Mouse (Mus musculus) kidney, embryonic 15.5 days (tissue): ENCODE results near the gene Atrnl1. TPM values are rescaled to one million over a fixed set of nuclear protein-coding genes. Genes with fewer than 3 reads are reported as not detected.
A peak's percentile ranks its signal among the peaks of the same experiment; 100 is the strongest.

ENCODE experiments used
- ATAC-seq: fragments of 200-750 bp; cut with Nextera tagmentation; replicated peaks from 2 replicates; pipeline ENCODE4 v1.8.0; 2017; ENCODE audit warnings: moderate TSS enrichment; ENCODE audit not compliant: low FRiP score
- H3K27ac ChIP-seq: fragments of 300-500 bp; sonication (generic); 2 replicates; pipeline ENCODE4 v1.5.1; 2015; ENCODE audit warnings: mild to moderate bottlenecking, inconsistent platforms
- H3K27me3 ChIP-seq: fragments of 300-500 bp; sonication (generic); 2 replicates; pipeline ENCODE4 v1.6.1; 2015; ENCODE audit warnings: inconsistent platforms
- H3K36me3 ChIP-seq: fragments of 300-500 bp; sonication (generic); 2 replicates; pipeline ENCODE4 v1.6.1; 2015; ENCODE audit warnings: inconsistent platforms
- H3K4me1 ChIP-seq: fragments of 300-500 bp; sonication (generic); 2 replicates; pipeline ENCODE4 v1.6.1; 2015; ENCODE audit warnings: inconsistent platforms
- H3K4me2 ChIP-seq: fragments of 300-500 bp; sonication (generic); 2 replicates; pipeline ENCODE4 v1.6.1; 2015; ENCODE audit warnings: moderate library complexity, mild to moderate bottlenecking, inconsistent platforms
- H3K4me3 ChIP-seq: fragments of 300-500 bp; sonication (generic); replicated peaks from 2 replicates; pipeline ENCODE4 v1.5.1; 2015; ENCODE audit warnings: mild to moderate bottlenecking, inconsistent platforms
- H3K9ac ChIP-seq: fragments of 300-500 bp; sonication (generic); 2 replicates; pipeline ENCODE4 v1.6.1; 2015; ENCODE audit warnings: mild to moderate bottlenecking, inconsistent platforms
- H3K9me3 ChIP-seq: fragments of 300-500 bp; sonication (generic); replicated peaks from 2 replicates; pipeline ENCODE4 v1.6.1; 2016; ENCODE audit warnings: inconsistent platforms
- WGBS: fragments of 180-500 bp; shearing (Covaris S2); methylation state at CpG from one replicate; pipeline ENCODE4 v1.1.7; 2015; ENCODE audit warnings: mixed read lengths; 5-methylcytosine and 5-hydroxymethylcytosine counted together
- polyA plus RNA-seq: library from polyadenylated mRNA; unstranded; fragments of >200 nt; fragmentation: Nextera tagmentation; extraction: Ambion mirVana; gene quantifications from 2 replicates; pipeline ENCODE4 v1.2.1, GENCODE M21; 2015

Gene Atrnl1
- polyA plus RNA-seq, 1 experiment from 2014 or later = 9.2 TPM

DNA sequence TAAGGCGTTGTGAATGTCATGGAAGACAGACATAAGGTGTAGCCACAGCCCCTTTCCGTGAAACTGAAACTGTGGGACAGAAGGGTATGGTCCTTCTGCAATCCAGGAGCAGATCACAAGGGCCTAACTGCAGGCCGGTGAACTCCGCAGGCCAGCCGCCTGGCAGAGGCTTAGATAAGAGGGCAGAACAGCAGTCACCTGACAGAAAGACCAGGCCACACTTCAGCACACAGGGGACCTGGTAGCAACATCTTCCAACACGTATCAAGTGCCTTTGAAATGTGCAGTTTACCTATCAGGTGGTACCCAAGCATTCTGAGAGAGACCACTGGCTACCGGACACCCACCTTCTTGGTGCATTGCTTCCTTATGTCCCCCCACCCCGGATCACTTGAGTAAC, 451.1 kb downstream of the Atrnl1 start:
- Histone ChIP-seq H3K4me2 (no peak overlapping the region), H3K9ac (no peak overlapping the region), H3K4me3 (no peak overlapping the region), H3K27me3 (no peaks in the 10 kb centered on the region), H3K27ac (no peak overlapping the region), H3K4me1 (peaks cover 50% of the 10 kb centered on the region), H3K36me3 (no peaks in the 10 kb centered on the region), H3K9me3 (no peaks in the 10 kb centered on the region)
- ATAC-seq = no peak
- WGBS = 77% methylated on average over 8 of the region's 8 CpGs

DNA sequence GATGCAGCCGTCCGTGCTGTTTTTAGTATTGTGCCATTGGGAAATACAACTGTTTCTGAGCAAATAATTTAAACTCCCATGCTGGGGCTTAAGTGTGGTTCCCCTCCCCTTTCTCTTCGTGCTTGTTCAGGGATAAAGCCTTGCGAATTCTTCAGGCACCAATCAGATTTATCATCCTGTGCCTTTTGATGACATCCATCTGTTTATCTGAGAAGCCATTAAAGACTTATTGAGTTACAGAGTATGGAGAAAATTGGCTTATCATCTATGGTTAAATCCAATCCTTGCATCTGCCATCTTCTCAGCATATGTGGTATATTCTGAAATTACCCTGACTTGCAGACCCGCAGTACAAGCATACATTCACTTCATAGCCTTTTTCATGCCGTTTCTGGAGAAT, 452.7 kb downstream of the Atrnl1 start:
- Histone ChIP-seq H3K4me1 (peaks cover 58% of the 10 kb centered on the region), H3K27me3 (no peaks in the 10 kb centered on the region), H3K27ac (0 out of 2 replicates have a peak overlapping the region, but pooled peaks have one; percentile 6), H3K9ac (no peak overlapping the region), H3K36me3 (no peaks in the 10 kb centered on the region), H3K4me3 (no peak overlapping the region), H3K4me2 (no peak overlapping the region), H3K9me3 (no peaks in the 10 kb centered on the region)
- ATAC-seq = no peak
- WGBS = 31% methylated on average over 6 of the region's 6 CpGs

DNA sequence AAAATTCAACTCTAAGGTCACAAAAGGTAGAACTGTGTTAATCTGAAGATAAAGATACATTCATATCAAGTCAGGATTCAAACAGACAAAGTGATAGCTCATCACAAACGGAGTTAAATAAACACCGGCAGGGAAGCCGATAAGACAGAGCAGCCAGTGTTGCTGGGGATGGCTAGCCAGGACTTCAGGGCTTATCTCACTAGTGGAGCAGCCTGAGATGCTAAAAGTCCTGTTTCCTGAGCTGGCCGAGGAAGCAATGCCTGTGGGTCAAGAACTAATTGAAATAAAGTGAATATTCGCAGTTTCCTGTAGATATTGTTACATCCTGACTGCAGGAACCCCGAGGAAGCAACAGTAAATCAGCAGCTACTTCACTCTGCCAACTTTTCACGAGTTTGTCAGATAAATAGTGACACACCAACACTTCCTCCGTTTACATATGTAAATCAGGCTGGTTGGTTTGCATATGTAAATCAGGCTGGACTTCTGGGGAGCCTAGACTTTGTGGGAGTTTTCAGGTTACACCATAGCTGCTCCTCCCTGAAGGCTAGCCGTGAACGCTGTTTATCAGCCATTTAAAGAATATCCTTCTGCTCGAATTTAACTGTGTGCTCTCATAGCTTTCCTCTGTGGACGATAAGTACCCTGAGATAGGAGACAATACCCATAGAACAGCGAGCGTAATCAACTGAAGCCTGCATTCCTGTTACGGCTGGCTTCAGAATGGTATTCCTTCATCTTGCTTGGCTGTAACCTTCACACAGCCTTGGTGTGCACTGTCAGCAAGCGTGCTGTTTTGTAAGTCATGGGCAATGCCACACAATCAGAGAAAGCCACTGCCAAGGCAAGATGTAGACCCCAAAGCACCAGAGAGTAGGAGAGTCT, 453.5 kb downstream of the Atrnl1 start:
- 0 out of 2 replicates have a peak overlapping the region, but pooled peaks have one; percentile 22 for H3K27ac ChIP-seq

DNA sequence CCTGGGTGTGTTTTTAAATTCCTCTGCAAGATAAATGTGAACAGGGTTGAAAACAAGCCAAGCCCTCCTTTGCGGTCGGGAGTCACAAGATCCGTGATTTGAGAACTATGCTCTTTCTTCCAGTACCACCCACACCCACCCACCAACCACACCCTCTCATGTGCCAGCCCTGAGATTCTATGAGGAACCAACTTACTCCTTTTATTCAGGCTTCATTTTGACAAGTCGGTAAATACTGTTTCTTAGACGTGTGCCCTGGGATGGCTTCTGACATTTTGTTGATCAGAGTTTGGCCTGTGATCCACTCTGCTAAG, 454.1 kb downstream of the Atrnl1 start:
- Histone ChIP-seq H3K9me3 (no peaks in the 10 kb centered on the region), H3K27ac (0 out of 2 replicates have a peak overlapping the region, but pooled peaks have one; percentile 22), H3K4me1 (peaks cover 51% of the 10 kb centered on the region), H3K9ac (no peak overlapping the region), H3K4me2 (no peak overlapping the region), H3K4me3 (no peak overlapping the region), H3K36me3 (no peaks in the 10 kb centered on the region), H3K27me3 (no peaks in the 10 kb centered on the region)
- no peak for ATAC-seq
- WGBS = 64% methylated on average over 5 of the region's 5 CpGs

More for the DNA sequence above, 453.5 kb downstream of the Atrnl1 start:
- no peaks in the 10 kb centered on the region for H3K36me3 ChIP-seq
- H3K4me2 ChIP-seq = no peak overlapping the region
- H3K9me3 ChIP-seq = no peaks in the 10 kb centered on the region
- H3K4me3 ChIP-seq = no peak overlapping the region
- no peaks in the 10 kb centered on the region for H3K27me3 ChIP-seq
- 38% methylated on average over 16 of the region's 16 CpGs for WGBS
- H3K9ac ChIP-seq = no peak overlapping the region
- H3K4me1 ChIP-seq = peaks cover 55% of the 10 kb centered on the region
- ATAC-seq = no peak

DNA sequence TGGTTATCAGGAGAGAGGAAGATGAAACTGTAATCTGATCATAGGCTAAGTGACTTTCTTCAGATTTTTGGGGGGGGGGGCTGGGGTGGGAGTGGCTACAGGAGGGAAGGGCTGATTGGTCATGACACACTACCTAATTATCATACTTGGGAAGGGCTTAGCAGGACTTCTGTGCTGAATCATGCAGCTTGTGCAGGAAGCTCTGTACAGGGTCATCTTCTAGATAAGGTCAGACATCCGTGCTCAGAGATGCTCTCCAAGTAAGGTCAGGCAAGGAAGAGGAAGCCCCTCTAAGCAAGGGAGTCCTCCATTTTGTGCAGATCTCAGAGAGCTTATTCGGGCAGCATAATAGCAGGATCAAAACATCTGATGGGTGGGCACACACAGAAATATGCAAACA, 454.7 kb downstream of the Atrnl1 start:
- H3K27me3 ChIP-seq = no peaks in the 10 kb centered on the region
- WGBS = 87% methylated on average over 2 of the region's 2 CpGs
- no peak overlapping the region for H3K9ac ChIP-seq
- ATAC-seq = no peak
- no peaks in the 10 kb centered on the region for H3K36me3 ChIP-seq
- H3K4me1 ChIP-seq = peaks cover 46% of the 10 kb centered on the region
- no peaks in the 10 kb centered on the region for H3K9me3 ChIP-seq
- H3K27ac ChIP-seq = no peak overlapping the region
- no peak overlapping the region for H3K4me2 ChIP-seq
- no peak overlapping the region for H3K4me3 ChIP-seq

DNA sequence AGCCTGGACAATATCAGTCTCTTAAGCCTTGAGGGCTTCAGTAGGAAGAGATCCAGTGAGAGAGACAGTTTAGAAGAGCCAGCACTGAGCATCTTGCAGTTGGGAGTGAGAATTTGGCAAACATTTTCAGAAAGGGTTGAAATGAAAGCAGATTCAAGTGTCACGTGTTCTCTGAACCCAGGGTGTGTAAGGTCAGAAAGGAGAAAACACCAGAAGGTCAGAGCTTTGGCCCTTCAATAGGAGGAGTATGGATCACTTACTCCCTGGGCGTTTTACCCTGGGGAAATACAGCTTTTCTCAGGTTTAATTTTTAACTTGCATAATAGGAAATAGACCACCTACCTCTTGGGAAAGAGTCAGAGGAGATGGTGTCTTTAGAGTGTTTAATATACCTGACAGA, 457.3 kb downstream of the Atrnl1 start:
- WGBS = 28% methylated on average over 2 of the region's 2 CpGs
- peaks cover 27% of the 10 kb centered on the region for H3K4me1 ChIP-seq
- no peak for ATAC-seq
- H3K27ac ChIP-seq = peak overlapping the region; percentile 41
- no peak overlapping the region for H3K9ac ChIP-seq
- H3K27me3 ChIP-seq = no peaks in the 10 kb centered on the region
- H3K9me3 ChIP-seq = no peaks in the 10 kb centered on the region
- no peak overlapping the region for H3K4me2 ChIP-seq
- H3K4me3 ChIP-seq = no peak overlapping the region
- no peaks in the 10 kb centered on the region for H3K36me3 ChIP-seq

DNA sequence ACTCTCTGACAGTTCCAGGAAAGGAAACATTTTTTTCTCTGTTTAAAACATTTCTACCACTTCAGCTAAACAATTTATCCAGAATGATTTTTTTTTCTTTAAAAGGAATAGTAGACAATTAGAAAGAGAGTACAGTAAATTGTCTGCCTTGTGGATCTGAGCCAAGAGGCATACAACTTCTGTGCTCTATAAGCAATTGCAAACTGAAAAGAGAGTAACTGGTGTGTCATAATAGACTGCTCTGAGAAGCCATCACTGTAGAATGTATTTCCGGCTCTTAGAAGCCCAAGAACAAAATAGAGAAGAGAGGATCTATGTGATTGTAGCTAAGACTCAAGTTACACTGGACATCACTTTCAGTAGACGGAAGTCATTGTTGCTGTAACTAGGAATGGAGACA, 458.1 kb downstream of the Atrnl1 start:
- no peak overlapping the region for H3K9ac ChIP-seq
- H3K27ac ChIP-seq = no peak overlapping the region
- no peaks in the 10 kb centered on the region for H3K27me3 ChIP-seq
- no peaks in the 10 kb centered on the region for H3K9me3 ChIP-seq
- H3K4me1 ChIP-seq = peaks cover 19% of the 10 kb centered on the region
- no peaks in the 10 kb centered on the region for H3K36me3 ChIP-seq
- H3K4me2 ChIP-seq = no peak overlapping the region
- no peak for ATAC-seq
- H3K4me3 ChIP-seq = no peak overlapping the region
- WGBS = 71% methylated on average over 2 of the region's 2 CpGs

DNA sequence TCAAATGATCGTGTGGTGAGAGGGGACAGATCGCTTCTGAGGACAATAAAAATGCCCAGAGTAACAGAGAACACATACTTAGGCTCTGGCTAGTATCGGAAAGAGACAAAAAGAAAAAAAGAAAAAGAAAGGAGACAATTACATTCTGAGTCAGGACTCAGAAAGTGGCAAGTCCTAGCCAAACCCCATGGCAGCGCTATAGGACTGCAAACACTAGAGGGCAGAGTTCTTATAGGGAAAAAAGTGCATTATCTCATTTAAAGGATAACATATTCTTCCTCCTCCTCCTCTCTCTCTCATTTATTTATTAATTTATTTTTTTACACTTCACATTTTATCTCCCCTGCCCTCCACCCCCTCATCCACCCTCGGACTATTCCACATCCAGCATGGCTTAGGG, 461.6 kb downstream of the Atrnl1 start:
- Histone ChIP-seq H3K4me1 (peaks cover 16% of the 10 kb centered on the region), H3K9me3 (no peaks in the 10 kb centered on the region), H3K4me3 (no peak overlapping the region), H3K9ac (no peak overlapping the region), H3K4me2 (no peak overlapping the region), H3K27me3 (no peaks in the 10 kb centered on the region), H3K27ac (no peak overlapping the region), H3K36me3 (no peaks in the 10 kb centered on the region)
- ATAC-seq = no peak
- 47% methylated on average over 5 of the region's 5 CpGs for WGBS

DNA sequence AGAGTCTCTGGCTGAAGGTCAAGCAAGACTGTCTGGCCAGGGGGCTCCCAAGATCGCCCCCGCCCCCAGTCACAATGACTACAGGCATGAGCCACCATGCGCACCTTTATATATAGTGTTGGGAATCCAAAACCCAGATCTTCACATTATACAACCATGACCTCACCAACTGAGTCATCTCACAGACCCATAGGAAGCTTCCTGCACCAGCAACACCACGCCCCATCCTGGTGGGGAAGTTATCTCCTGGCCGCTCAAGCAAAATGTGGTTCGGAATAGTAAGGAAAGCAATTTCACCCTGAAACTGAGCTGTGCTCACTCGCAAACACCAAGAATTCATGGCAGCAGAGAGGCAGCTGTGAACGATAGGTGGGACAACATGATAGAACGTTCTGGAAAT, 462.0 kb downstream of the Atrnl1 start:
- Histone ChIP-seq H3K36me3 (no peaks in the 10 kb centered on the region), H3K9me3 (no peaks in the 10 kb centered on the region), H3K27ac (no peak overlapping the region), H3K27me3 (no peaks in the 10 kb centered on the region), H3K4me1 (peaks cover 16% of the 10 kb centered on the region), H3K4me3 (no peak overlapping the region), H3K4me2 (no peak overlapping the region), H3K9ac (no peak overlapping the region)
- WGBS = 89% methylated on average over 9 of the region's 9 CpGs
- no peak for ATAC-seq

DNA sequence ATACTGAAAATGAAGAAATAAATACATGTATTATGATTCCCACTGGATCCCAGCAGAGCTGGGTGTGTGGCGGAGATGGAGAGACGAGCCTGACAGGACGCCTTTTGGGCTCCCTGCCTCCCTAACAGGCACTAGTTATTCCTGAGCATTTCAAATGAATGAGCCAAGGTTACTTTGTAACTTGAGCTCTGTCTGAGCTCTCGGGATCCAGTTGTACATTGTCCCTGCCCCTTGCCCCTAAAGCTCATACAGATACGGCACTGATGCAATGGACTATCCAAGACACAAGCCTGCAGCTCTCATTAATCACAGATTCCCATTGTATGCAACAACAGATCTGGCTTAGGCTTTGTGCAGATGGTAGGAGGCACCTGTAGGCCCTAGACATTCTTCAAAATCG, 464.4 kb downstream of the Atrnl1 start:
- ATAC-seq = 0 out of 2 replicates have a peak, but pooled peaks have one; percentile 58

DNA sequence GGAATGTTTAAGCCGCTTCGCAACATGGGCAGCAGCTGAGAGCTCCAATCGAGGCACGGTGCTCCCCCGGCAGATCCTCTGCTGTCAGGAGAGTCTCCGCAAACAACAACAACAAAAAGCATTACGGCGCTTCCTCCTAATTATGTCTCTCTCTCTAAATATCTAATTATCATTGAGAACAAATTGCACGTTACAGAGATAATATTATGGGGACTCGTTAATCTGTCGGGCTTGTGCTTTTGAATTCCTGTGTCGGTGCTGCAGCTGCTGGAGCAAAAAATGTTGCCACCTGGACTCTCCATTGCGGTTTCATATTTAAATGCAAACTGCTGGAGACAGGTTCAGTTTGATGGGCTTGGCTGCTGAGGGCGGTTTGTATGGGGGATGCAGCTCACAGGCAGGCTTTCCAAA, 466.1 kb downstream of the Atrnl1 start:
- H3K4me3 ChIP-seq = no peak overlapping the region
- no peaks in the 10 kb centered on the region for H3K27me3 ChIP-seq
- no peaks in the 10 kb centered on the region for H3K9me3 ChIP-seq
- H3K9ac ChIP-seq = no peak overlapping the region
- H3K4me2 ChIP-seq = no peak overlapping the region
- no peaks in the 10 kb centered on the region for H3K36me3 ChIP-seq
- WGBS = 69% methylated on average over 14 of the region's 14 CpGs
- ATAC-seq = no peak
- no peak overlapping the region for H3K27ac ChIP-seq
- 0 out of 2 replicates have a peak, but pooled peaks cover 8% of the 10 kb centered on the region for H3K4me1 ChIP-seq

More for the DNA sequence above, 464.4 kb downstream of the Atrnl1 start:
- no peak overlapping the region for H3K4me2 ChIP-seq
- no peaks in the 10 kb centered on the region for H3K36me3 ChIP-seq
- no peaks in the 10 kb centered on the region for H3K9me3 ChIP-seq
- H3K4me3 ChIP-seq = no peak overlapping the region
- no peaks in the 10 kb centered on the region for H3K27me3 ChIP-seq
- WGBS = 41% methylated on average over 6 of the region's 6 CpGs
- 0 out of 2 replicates have a peak, but pooled peaks cover 8% of the 10 kb centered on the region for H3K4me1 ChIP-seq
- H3K9ac ChIP-seq = no peak overlapping the region
- H3K27ac ChIP-seq = 0 out of 2 replicates have a peak overlapping the region, but pooled peaks have one; percentile 4

DNA sequence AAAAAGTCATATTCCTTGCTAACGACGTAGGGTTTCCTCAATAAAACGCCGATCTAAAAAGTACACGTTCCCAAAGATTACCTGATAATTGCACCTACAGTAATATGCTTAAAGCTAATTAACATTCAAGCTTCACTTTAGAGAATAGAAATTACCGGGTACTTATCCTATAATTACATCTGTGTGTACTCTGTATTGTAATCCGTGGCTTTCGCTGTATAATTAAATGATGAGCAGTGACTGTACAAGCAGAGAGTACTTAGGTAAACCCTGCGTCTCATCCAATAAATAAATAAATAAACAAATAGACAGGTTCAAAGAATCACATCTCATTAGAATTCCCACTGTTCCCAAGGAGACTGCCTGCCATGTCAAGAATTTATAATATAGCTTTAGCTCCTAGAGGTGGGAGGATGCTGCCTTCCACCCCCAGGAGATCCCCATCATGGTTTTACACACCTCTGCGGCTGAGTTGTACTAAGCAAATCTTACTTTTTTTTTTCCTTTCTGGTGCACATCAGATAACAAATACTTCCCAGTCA, 466.8 kb downstream of the Atrnl1 start:
- Histone ChIP-seq H3K27ac (no peak overlapping the region), H3K9ac (no peak overlapping the region), H3K4me2 (no peak overlapping the region), H3K4me1 (0 out of 2 replicates have a peak, but pooled peaks cover 8% of the 10 kb centered on the region), H3K36me3 (no peaks in the 10 kb centered on the region), H3K9me3 (no peaks in the 10 kb centered on the region), H3K4me3 (no peak overlapping the region), H3K27me3 (no peaks in the 10 kb centered on the region)
- ATAC-seq = no peak
- 82% methylated on average over 10 of the region's 10 CpGs for WGBS
